Mouse (Mus musculus): ENCODE measurements around the gene Ss18l1.

Gene Ss18l1

GRCm38 (mm10) chr2:180085926-180086636 lies 43.8 kb downstream of the Ss18l1 start:
- DNase-seq (ENCODE audit: low read depth), result no peak

GRCm38 (mm10) chr2:180086637-180087027 lies 44.3 kb downstream of the Ss18l1 start:
- no peak for DNase-seq (ENCODE audit: low read depth)

- no peak for DNase-seq (ENCODE audit: low read depth)
Measured at GRCm38 (mm10) chr2:180087472-180087871, 45.2 kb downstream of the Ss18l1 start.

GRCm38 (mm10) chr2:180090285-180090684 lies 48.0 kb downstream of the Ss18l1 start:
- DNase-seq (ENCODE audit: low read depth), result no peak

GRCm38 (mm10) chr2:180095711-180096110 lies 53.4 kb downstream of the Ss18l1 start:
- DNase-seq (ENCODE audit: low read depth), result no peak

- DNase-seq (ENCODE audit: low read depth), result no peak
Measured at GRCm38 (mm10) chr2:180097585-180097984, 55.3 kb downstream of the Ss18l1 start.

- no peak for DNase-seq (ENCODE audit: low read depth)
Measured at GRCm38 (mm10) chr2:180098167-180098566, 55.9 kb downstream of the Ss18l1 start.

GRCm38 (mm10) chr2:180099529-180099928 lies 57.2 kb downstream of the Ss18l1 start:
- DNase-seq (ENCODE audit: low read depth), result no peak

- no peak for DNase-seq (ENCODE audit: low read depth)
Measured at GRCm38 (mm10) chr2:180103151-180103977, 61.1 kb downstream of the Ss18l1 start.

GRCm38 (mm10) chr2:180103978-180104658 lies 61.8 kb downstream of the Ss18l1 start, which contains the start of gene Hrh3:
TSS of gene Hrh3 (minus strand) at chr2:180104488.
- DNase-seq (ENCODE audit: low read depth), result peak; percentile 54

- DNase-seq (ENCODE audit: low read depth), result no peak
Measured at GRCm38 (mm10) chr2:180104659-180105377, 62.5 kb downstream of the Ss18l1 start.

GRCm38 (mm10) chr2:180105441-180106190 lies 63.3 kb downstream of the Ss18l1 start:
- DNase-seq (ENCODE audit: low read depth), result no peak

- peak; percentile 16 for DNase-seq (ENCODE audit: low read depth)
Measured at GRCm38 (mm10) chr2:180107081-180107480, 64.8 kb downstream of the Ss18l1 start.

GRCm38 (mm10) chr2:180108285-180108684 lies 66.0 kb downstream of the Ss18l1 start:
- no peak for DNase-seq (ENCODE audit: low read depth)

- peak; percentile 80 for DNase-seq (ENCODE audit: low read depth)
Measured at GRCm38 (mm10) chr2:180113909-180114890, 71.9 kb downstream of the Ss18l1 start.

- DNase-seq (ENCODE audit: low read depth), result peak; percentile 96
Measured at GRCm38 (mm10) chr2:180115279-180115678, 73.0 kb downstream of the Ss18l1 start.

- no peak for DNase-seq (ENCODE audit: low read depth)
Measured at GRCm38 (mm10) chr2:180116081-180116493, 73.8 kb downstream of the Ss18l1 start.

- DNase-seq (ENCODE audit: low read depth), result no peak
Measured at GRCm38 (mm10) chr2:180116741-180117484, 74.6 kb downstream of the Ss18l1 start.

All from NIH3T3 (cell line).